ENCODE assay signal across 21 mouse cellular contexts in genomic region chr3:101883902-101884301, GRCm38 (mm10). TPM values are rescaled to one million over a fixed set of nuclear protein-coding genes. Genes with fewer than 3 reads are reported as not detected.
DNase-seq lines count a peak whose midpoint lies in the region; ATAC-seq lines count a peak whose summit lies in the region.
"Had no signal": no experiment of that assay in that cellular context is flagged by ENCODE, and none has a peak within 500 bp of the region (broad histone marks: within the 10 kb centered on the region; RNA-seq: fewer than 3 reads in every experiment).

No protein-coding gene starts in this region.

- ATAC-seq in activated CD4-positive, CD25-positive, alpha-beta regulatory T cell, adult 4 months, result peak; percentile 38
- ATAC-seq in inflammation-experienced regulatory T-cells, adult 6 months, result peak; percentile 70
- ATAC-seq: forebrain, postnatal 0 days; hindbrain, embryonic 16.5 days; intestine, embryonic 16.5 days; midbrain, embryonic 13.5 days; Patski had no signal

- DNase-seq in thymus, postnatal 0 days (ENCODE audit: low spot score), result peak; percentile 21
- DNase-seq in thymus, postnatal 10 days (ENCODE audit: low spot score in 2 of 2), result no peak
- DNase-seq in CD4-positive helper T cell, adult 2 months (ENCODE audit: low read depth, low spot score), result peak; percentile 38
- no peak for DNase-seq in kidney, adult 18-20 months
- DNase-seq in adrenal gland, adult (ENCODE audit: inconsistent age in 2 of 2, low spot score in 1 of 2), result no peak
- DNase-seq: adrenal gland, postnatal 25 days; B cell, adult 2 months; cerebellum, adult 11-12 months; cerebellum, adult 9-11 months; forebrain, postnatal 0 days; heart, postnatal 4 days; kidney, postnatal 14 days; layer of hippocampus, adult 9-11 months; lung, adult 2 months; lung, postnatal 10 days had no signal

RNA-seq across cellular contexts. Expression of gene Mab21l3, which starts 35.1 kb away (rescaled TPM):
- polyA plus RNA-seq in thymus, postnatal 0 days (2015; fragmentation: Nextera tagmentation; extraction: Ambion mirVana), result 0.88 and 1.4 TPM in 2 replicates
- polyA plus RNA-seq in activated CD4-positive, CD25-positive, alpha-beta regulatory T cell, adult 4 months (2017; shearing (Covaris generic)), result not detected
- polyA plus RNA-seq in inflammation-experienced regulatory T-cells, adult 6 months (2017; shearing (Covaris generic)), result under 1 TPM in 1 of 3 experiments, not detected in 2; 0.21 TPM

RNA-seq across cellular contexts. Expression of gene Slc22a15, which starts 40.4 kb away (rescaled TPM):
- polyA plus RNA-seq in thymus, postnatal 0 days (2015; fragmentation: Nextera tagmentation; extraction: Ambion mirVana), result 6.0 and 6.2 TPM in 2 replicates
- polyA plus RNA-seq in activated CD4-positive, CD25-positive, alpha-beta regulatory T cell, adult 4 months (2017; shearing (Covaris generic)), result 10 to 100 TPM in 1 of 2 experiments, 1 to 10 TPM in 1; 7.5 to 21.7 TPM
- polyA plus RNA-seq in inflammation-experienced regulatory T-cells, adult 6 months (2017; shearing (Covaris generic)), result 10 to 100 TPM; 10.2 to 18.0 (median 11.1) TPM

Comparison
In these comparisons a context has a peak if more than half of its experiments do, and no peak if none do; other contexts are left out.
1. DNase-seq: peak in thymus, postnatal 0 days (single experiment) and CD4-positive helper T cell, adult 2 months (single experiment); none in thymus, postnatal 10 days (0 of 2), kidney, adult 18-20 months (single experiment) and adrenal gland, adult (0 of 2).